Mouse (Mus musculus) liver, adult 2 months (tissue): Measurements from ENCODE around the gene Itsn1.

Source experiments
- CTCF ChIP-seq: fragments of 200-500 bp; IDR thresholded peaks from 2 replicates; pipeline ENCODE4 v1.5.1; 2011; ENCODE audit warnings: low read depth, low read length, control low read depth
- POLR2A ChIP-seq: fragments of 200-500 bp; IDR thresholded peaks from 2 replicates; pipeline ENCODE4 v1.6.1; 2011; ENCODE audit warnings: low read length, control low read depth; ENCODE audit not compliant: insufficient read depth; ENCODE audit errors: extremely low read depth

GRCm38 (mm10) chr16:91811339-91811738, 82.3 kb downstream of the Itsn1 start:
- TF ChIP-seq POLR2A (no peak), CTCF (no peak)
